Mouse (Mus musculus) 416B (cell line): ENCODE data around the gene Mesp1.
A peak's percentile ranks its signal among the peaks of the same experiment; 100 is the strongest.

Experiments
- DNase-seq: peaks from one replicate; pipeline ENCODE4 v3.0.0; 2011; ENCODE audit warnings: low read depth

Mesp1 gene

DNA sequence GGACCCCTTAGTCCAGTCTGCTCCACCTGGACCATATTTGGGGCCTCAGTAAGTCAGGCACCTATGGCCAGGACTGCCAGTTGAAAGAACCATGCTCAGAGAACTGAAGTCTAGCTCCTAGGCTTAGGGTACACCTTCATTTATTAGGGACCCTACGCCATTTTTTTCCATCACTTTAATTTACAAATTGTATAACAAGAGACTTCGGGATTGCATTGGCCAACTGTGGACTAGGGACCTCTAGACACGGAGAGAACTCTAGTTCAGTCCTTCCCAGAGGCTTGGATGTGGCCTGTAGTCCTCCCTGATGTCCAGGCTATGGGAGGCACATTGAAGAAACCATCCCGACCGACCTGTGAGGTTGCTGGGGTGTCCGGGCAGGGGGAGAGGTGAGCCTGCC is at the start of gene Mesp1:
TSS of gene Mesp1 (minus strand) at position 101 of the 400 bp plus-strand sequence.
- DNase-seq: no peak

- DNase-seq: no peak
Observed at GRCm38 (mm10) chr7:79842163-79842562, 48.6 kb upstream of the Mesp1 start.

GRCm38 (mm10) chr7:79837247-79837646 is 43.7 kb upstream of the Mesp1 start:
- no peak for DNase-seq

- no peak for DNase-seq
Observed at GRCm38 (mm10) chr7:79835196-79835595, 41.6 kb upstream of the Mesp1 start.

- DNase-seq: no peak
Observed at GRCm38 (mm10) chr7:79832980-79833379, 39.4 kb upstream of the Mesp1 start.

GRCm38 (mm10) chr7:79831585-79831984 is 38.0 kb upstream of the Mesp1 start:
- DNase-seq: peak; percentile 5

GRCm38 (mm10) chr7:79831145-79831544 is 37.6 kb upstream of the Mesp1 start:
- DNase-seq: no peak

GRCm38 (mm10) chr7:79828341-79828740 is 34.8 kb upstream of the Mesp1 start:
- no peak for DNase-seq

DNA sequence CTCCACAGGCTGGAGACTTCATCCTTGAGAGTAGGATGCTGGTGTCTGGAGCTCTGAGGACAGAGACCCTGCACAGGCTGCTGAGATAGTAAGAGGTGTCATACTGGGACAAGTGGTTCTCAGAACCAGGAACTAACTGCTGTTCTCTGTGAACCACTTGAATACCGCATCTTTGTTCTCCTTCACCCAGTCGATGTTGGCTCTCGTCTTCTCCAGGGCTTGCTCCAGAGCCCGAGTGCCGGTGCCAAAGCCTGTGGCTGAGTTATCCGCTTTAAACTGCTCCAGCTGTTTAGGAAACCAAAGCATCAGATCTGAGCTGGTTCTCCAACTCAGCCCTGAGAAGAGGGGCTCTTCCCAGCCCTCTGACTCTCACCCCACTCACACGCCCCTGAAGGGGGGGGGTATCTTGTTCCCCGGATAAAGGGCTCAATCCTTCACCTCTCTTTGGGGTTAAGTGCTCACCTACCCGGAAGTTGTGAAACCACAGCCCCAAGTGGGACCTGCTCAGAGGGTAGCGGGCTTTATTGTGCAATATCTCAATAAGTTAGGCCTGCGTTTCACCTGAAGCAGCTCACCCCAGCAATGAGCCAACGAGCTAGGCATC is 28.6 kb upstream of the Mesp1 start:
- DNase-seq: no peak

DNA sequence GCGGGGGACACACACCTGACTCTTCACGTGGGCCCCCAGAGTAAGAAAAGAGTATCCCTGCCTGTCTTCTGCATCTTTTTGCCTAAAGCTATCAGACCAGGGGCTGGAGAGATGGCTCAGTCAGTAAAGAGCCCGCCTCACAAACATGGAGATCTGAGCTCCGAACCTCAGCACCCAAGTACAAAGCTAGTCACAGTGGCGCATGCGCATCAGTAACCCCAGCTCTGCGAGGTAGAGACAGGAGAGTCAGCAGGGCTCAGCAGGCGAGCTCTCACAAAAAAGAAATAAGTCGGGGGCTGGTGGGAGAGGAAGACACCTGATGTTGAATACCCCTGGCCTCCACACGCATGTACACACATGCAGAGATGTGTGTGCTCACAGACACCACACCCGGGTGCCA is 26.4 kb upstream of the Mesp1 start:
- DNase-seq: no peak

GRCm38 (mm10) chr7:79819515-79819914 is 25.9 kb upstream of the Mesp1 start:
- peak; percentile 10 for DNase-seq

- no peak for DNase-seq
Observed at GRCm38 (mm10) chr7:79818321-79818720, 24.7 kb upstream of the Mesp1 start.

DNA sequence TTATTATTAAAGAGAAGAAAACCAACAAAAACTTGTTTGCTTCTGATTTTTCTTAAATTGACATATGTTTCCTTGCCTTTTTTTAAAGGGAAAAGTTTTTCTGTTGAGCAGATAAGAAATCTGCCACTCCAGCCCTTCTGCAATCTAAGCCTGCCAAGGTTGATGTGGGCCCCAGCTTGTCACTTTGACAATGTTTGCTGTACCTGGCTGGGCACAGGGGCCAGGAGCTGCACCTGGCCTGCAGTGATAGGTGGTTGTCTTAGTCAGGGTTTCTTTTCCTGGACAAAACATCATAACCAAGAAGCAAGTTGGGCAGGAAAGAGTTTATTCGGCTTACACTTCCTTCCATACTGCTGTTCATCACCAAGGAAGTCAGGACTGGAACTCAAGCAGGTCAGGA is 19.8 kb upstream of the Mesp1 start:
- DNase-seq: no peak

DNA sequence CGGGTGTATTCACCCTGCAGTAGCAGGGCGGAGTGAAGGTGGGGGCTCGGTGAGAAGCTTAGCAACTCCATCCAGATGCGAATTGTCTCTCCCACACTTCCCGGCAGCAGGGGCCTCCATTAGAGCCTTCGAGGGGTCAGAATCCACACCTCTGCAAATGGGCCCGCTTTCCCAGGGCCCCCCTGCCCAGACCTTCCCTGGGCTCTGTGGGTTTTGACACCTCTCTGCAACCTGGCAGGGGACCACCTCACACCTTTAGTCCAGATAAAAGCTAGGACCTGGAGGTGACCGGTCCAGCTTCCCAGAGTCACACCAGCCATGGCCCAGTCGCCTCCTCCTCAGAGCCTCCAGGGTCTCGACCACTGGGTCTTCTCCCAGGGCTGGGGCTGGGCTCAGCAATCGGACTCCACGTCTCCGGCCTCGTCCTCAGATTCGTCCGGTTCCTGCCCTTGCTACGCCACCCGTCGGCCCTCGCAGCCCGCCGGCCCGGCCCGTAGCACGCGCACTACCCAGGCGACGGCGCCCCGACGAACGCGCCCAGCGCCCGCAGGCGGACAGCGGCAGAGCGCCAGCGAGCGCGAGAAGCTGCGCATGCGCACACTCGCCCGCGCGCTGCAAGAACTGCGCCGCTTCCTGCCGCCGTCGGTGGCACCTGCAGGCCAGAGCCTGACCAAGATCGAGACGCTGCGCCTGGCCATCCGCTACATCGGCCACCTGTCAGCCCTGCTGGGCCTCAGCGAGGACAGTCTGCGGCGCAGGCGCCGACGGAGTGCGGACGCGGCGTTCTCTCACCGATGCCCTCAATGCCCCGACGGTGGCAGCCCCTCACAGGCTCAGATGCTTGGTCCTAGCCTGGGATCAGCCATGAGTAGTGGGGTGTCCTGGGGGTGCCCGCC is 17.3 kb upstream of the Mesp1 start, which contains the start of gene Mesp2:
TSS of gene Mesp2 (plus strand) at position 117 of the 896 bp plus-strand sequence.
- no peak for DNase-seq

DNA sequence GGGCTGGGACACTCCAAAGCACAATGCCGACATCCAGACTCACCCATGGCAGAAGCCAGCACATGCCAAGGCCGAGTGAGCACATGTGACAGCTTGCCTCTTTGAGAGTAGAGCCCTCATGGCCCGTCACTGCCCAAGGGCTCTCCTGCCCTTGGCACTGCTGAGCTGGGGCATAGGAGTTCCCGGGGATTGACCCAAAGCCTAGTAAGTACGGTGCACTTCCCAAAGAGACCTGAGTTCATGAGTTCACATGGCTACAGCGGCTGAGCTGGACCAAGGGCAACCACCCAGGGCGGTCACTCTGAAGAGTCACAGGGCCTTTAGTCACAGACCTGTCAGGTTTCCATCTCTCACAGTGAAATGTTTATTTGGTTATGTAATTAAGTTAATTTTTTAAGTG is 15.0 kb upstream of the Mesp1 start:
- DNase-seq: no peak

DNA sequence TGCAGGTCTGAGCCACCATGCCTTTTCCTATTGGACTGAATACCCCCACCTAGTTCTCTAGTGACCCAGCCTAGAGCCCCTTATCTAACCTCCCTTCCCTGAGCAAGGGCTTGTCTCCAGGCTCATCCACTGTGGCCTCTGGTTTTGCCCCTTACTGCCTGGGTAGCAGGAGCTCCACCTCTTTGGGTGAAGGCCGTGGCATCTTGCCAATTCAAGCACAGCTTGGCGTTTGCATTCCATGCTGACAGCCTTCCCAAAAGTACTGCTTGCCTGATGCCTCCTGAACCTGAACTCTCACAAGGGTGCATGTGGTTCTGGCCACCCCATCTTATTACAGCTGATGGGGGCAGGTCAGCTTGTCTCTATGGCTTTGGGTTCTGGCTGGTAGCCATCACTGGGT is 10.3 kb upstream of the Mesp1 start:
- no peak for DNase-seq

- no peak for DNase-seq
Observed at GRCm38 (mm10) chr7:79802037-79802436, 8.4 kb upstream of the Mesp1 start.

DNA sequence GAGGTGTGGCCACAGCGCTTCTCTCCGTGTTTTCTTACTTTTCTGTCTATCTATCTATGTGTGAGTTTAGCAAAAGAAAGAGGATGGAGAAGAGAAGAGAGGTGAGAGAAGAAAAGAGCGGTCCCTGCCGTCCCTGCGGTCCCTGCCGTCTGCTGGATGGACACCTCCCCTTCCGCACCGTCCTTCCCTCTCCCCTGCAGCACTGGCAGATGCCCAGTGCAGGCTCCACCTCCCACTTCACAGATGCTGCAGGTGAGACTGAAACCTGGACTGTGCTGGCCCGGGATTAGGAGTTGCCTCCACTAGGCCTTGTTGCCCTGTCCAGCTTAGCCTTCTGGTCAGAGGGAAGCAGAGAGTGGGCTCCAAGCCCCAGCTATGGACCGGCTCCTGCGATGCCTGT is 7.8 kb upstream of the Mesp1 start:
- DNase-seq: no peak

GRCm38 (mm10) chr7:79800336-79800735 is 6.7 kb upstream of the Mesp1 start:
- DNase-seq: no peak

DNA sequence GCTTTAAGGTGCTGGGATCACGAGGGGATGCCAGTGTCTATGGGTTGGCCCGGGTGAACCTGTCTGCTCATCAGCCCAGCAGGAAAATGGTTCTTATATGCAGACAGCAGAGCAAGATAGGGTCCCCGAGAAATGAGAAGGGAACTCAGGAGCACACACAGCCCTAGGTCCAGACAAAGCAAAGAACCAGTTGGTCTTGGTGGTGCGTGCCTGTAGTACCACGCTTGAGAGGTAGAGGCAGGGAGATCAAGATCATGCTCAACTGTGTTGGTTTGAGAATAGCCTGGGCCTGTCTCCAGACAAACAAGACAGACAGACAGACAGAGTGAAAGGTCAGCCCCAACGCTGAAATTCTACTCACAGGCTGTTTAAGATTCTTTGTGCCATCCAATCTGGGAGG is 5.9 kb upstream of the Mesp1 start:
- no peak for DNase-seq

DNA sequence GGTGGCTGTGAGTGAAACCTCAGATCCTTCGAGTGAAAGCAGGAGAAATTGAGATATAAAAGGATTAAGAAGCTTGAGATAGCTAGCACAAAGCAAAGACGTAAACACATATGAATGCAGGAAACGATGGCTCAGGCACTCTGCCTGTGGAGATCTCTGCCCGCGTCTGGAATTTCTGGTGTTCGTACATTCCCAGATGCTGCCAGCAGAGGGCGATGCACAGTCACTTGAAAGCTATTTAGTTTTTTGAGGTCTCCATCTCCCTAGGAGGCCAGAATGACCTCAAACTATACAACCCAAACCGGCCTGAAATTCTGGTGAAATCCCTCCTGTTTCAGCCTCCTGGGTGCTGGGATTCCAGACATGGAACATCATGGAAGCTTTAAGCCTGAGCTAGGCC is 5.5 kb upstream of the Mesp1 start:
- peak; percentile 67 for DNase-seq

DNA sequence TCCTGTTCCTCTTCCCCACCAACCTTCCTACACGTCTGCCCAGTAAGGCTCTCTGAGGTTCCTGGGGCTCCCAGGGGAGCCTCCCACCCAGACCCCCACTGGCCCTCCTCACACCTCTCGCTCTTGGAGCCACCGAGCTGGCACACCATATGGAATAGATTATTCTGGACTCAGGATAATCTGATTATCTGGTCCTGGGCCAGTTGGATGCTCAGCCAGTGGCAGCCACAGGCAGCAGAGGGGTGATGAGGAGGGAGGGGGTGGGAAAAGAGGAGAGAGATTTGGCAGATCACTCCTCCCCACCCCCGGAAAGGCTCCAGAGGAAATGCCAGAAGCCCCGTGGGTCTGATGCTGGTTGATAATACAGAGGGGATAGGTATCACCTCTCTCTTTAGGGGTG is 5.0 kb upstream of the Mesp1 start:
- no peak for DNase-seq

DNA sequence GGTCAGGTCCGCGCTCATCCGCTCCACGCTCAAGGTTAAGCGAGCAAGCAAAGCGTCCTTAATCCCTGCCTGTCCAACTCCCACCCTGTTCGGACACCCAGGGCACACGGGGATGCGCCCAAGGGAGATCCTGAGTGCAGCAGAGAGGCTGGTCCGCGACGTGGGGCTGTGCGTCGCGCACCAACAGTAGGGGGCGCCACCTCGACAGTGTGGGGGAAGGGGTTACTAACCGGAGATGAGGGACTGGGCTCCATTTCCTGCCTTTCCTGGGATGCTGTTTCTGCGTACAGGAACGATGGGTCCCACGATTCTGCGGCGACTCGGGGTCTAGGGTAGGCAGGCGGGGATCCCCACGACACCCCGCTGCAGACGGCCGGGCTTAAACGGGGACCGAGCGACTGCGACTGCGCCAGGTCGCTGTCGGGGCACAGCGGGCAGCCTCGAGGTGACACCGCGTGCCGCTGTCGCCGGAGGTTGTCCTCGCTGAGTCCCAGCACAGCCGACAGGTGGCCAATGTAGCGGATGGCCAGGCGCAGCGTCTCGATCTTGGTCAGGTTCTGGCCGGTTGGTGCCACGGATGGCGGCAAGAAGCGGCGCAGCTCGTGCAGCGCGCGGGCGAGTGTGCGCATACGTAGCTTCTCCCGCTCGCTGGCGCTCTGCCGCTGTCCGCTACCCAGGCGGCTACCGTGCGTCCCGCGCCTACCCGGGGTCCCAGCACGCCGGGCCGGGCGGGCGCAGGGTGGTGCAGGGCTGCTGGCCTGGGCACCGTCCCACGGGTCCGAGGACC is 760 bp downstream of the Mesp1 start:
- DNase-seq: no peak
